Mouse (Mus musculus) heart, adult 10 weeks (tissue): ENCODE data around the gene Gm21788. TPM values are rescaled to one million over a fixed set of nuclear protein-coding genes. Genes with fewer than 3 reads are reported as not detected.

Experiments used
- polyA plus RNA-seq: library from polyadenylated mRNA; stranded (reverse); fragments of 350-450 nt; fragmentation: Illumina TruSeq; extraction: RNeasy Lipid Tissue Mini Kit (QIAGEN cat#74804); gene quantifications from one replicate; pipeline ENCODE4 v1.2.3, GENCODE M21; 2014; ENCODE audit warnings: low read depth, low replicate concordance

Gm21788 gene
- polyA plus RNA-seq: not detected

DNA sequence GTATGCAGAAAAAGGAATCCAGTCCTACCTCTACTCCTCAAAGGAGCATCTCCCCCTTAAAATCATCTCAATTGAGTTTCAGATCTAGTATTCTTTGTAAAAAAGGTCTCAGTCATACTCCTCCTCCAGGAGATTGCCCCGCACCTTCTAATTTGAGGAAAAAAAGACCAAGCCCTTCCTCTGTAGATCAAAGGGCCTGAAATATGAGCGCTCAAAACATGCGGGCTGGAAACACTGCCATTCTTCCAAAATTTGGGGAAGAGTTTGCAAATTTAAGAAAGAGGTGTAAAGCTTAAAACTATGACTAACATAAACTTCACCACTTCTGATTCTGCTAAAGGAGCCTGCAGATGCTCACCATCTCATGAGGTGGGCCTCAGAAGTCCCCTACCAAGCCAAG lies at the start of gene Gm21788:
TSS of gene Gm21788 (plus strand) at position 301 of the 400 bp plus-strand sequence.

Other genes starting within 250 kb of the Gm21788 start
- not detected for gene Gm21244, start 235.7 kb upstream of the Gm21788 start, polyA plus RNA-seq
- gene Gm28998, start 151.2 kb upstream of the Gm21788 start, polyA plus RNA-seq: not detected
- not detected for gene Gm20826, start 233.5 kb downstream of the Gm21788 start, polyA plus RNA-seq